Mouse (Mus musculus): ENCODE measurements around the gene Mrps12. TPM values are rescaled to one million over a fixed set of nuclear protein-coding genes. Genes with fewer than 3 reads are reported as not detected.

Gene Mrps12
- polyA plus RNA-seq, 1 experiment from 2014 or later, result 108 TPM

DNA sequence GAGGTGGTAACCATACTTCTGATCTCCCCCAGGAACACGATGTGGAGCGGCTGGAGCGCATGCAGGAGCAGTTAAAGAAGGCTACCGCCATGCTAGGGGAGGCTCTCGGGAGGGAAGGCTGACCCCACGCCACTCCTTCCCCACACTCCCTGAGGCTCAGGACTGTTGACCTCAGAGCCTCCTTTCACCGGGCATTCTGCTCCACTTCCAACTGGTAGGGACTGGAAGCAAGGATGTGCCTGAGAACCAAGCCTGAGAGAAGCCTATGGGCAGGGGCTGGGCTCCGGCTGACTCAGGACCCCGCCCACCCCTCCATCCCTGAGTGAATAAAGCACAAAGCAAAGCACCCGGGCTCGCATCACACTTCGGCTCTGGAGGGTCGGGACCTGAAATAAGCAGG is 17.0 kb upstream of the Mrps12 start:
- Histone ChIP-seq H3K4me1 (peaks cover 4% of the 10 kb centered on the region; the same call in 1 of the 2 replicates), H3K27me3 (replicated peaks) (peaks cover 30% of the 10 kb centered on the region), H3K27ac (replicated peaks) (no peak overlapping the region), H3K9ac (no peak overlapping the region), H3K4me2 (no peak overlapping the region), H3K4me3 (no peak overlapping the region), H3K36me3 (peaks cover 47% of the 10 kb centered on the region), H3K9me3 (no peaks in the 10 kb centered on the region)
- 77% methylated on average over 13 of the region's 13 CpGs for WGBS
- no peak for ATAC-seq (ENCODE audit: extremely low read depth, insufficient number of reproducible peaks, low FRiP score, low TSS enrichment)

DNA sequence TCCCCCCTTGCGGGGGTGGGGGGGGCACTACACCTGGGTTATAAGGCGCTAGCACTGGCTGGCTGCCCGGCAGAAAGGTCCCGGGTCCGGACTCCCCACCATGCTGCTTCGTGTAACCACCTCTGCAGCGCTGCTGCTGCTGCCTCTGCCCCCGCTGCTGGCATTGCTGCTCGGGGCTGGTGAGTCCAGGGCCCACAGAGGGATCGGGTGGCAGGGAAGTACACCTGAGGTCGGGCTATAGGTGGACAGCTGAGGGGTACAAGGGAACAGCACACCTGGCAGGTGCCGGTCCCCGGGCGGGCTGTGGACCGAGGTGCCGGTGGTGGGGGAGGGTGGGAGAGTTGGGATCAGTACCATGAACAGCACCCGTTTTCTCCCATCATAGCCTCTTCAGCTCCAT is 14.5 kb upstream of the Mrps12 start, which contains the start of gene Ccer2:
Gene Ccer2 (plus strand): TSS at position 96 of the 400 bp plus-strand sequence.
- Histone ChIP-seq H3K36me3 (peaks cover 50% of the 10 kb centered on the region), H3K4me2 (peak within 1 kb of the TSS; percentile 4; the same call in 1 of the 2 replicates), H3K9me3 (no peaks in the 10 kb centered on the region), H3K9ac (no peak within 1 kb of the TSS), H3K27me3 (replicated peaks) (peaks cover 30% of the 10 kb centered on the region), H3K4me1 (peaks cover 4% of the 10 kb centered on the region; the same call in 1 of the 2 replicates), H3K4me3 (no peak within 1 kb of the TSS), H3K27ac (replicated peaks) (no peak within 1 kb of the TSS)
- WGBS, result 2% methylated on average over 17 of the region's 17 CpGs
- ATAC-seq (ENCODE audit: extremely low read depth, insufficient number of reproducible peaks, low FRiP score, low TSS enrichment), result no peak

DNA sequence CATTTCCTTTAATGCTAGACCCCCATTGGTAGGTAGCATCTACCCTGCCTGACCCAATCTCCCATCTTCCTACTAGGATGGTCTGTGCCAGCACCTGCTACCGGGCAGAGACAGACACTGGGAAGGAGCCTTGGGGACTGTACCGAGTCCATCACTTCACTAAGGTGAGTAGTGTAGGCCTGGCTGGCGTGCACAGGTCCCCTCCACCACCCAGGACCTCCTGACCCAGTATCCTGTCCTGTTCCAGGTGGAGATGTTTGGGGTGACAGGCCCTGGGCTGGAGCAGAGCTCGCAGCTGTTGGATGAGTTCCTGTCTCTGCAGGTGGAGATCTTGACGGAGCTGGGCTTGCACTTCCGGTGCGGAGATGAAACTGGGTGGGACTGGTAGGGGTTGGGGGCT is 8.3 kb upstream of the Mrps12 start:
- peaks cover under 1% of the 10 kb centered on the region; the same call in 1 of the 2 replicates for H3K27me3 ChIP-seq (replicated peaks)
- H3K9ac ChIP-seq, result no peak overlapping the region
- no peak for ATAC-seq (ENCODE audit: extremely low read depth, insufficient number of reproducible peaks, low FRiP score, low TSS enrichment)
- no peak overlapping the region for H3K4me3 ChIP-seq
- no peak overlapping the region for H3K27ac ChIP-seq (replicated peaks)
- no peak overlapping the region for H3K4me2 ChIP-seq
- WGBS, result 90% methylated on average over 7 of the region's 7 CpGs
- no peaks in the 10 kb centered on the region for H3K4me1 ChIP-seq
- H3K9me3 ChIP-seq, result no peaks in the 10 kb centered on the region
- peaks cover 62% of the 10 kb centered on the region for H3K36me3 ChIP-seq

DNA sequence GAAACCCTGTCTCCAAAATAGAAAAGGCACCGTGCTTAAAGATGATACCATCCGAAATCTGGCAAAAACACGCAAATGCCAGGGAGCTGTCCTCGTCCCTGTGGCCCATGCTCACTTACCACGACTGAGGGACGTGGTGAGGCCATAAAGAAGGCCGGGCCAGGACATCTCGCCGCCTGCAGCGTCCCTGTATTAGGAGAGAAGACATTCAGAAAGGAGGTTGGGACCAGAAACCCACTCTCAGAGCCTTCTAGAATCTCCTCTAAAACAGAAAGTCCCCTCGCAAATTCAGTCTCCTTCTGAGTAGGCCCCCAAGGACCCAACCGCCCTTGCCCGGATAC is 282 bp downstream of the Mrps12 start:
- H3K9me3 ChIP-seq, result no peaks in the 10 kb centered on the region
- H3K27me3 ChIP-seq (replicated peaks), result no peaks in the 10 kb centered on the region
- H3K9ac ChIP-seq, result peak overlapping the region; percentile 93
- ATAC-seq (ENCODE audit: extremely low read depth, insufficient number of reproducible peaks, low FRiP score, low TSS enrichment), result no peak
- peak overlapping the region; percentile 87 for H3K4me2 ChIP-seq
- peak overlapping the region; percentile 70 for H3K4me3 ChIP-seq
- H3K36me3 ChIP-seq, result peaks cover 65% of the 10 kb centered on the region
- peaks cover 16% of the 10 kb centered on the region for H3K4me1 ChIP-seq
- peak overlapping the region; percentile 72 for H3K27ac ChIP-seq (replicated peaks)
- 1% methylated on average over 13 of the region's 13 CpGs for WGBS

DNA sequence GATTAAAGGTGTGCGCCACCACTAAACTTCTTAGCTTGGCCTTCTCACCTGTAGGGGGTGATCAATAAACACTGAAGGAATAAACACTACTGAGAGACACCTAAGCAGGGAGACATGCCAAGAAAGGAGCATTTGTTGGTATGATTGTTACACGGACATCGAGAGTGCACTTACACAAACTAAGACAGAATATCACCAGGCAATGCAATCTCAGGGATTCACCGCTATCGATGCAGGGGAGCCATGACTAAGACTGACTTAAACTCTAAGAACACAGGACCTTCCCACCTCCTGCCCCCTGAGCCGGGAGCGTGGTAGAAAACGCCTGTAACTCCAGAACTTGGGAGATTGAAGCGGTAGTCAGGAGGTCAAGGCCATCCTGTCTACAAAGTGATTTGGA is 671 bp downstream of the Mrps12 start:
- Histone ChIP-seq H3K4me2 (peak overlapping the region; percentile 87), H3K9ac (peak overlapping the region; percentile 93), H3K27me3 (replicated peaks) (no peaks in the 10 kb centered on the region), H3K4me3 (peak overlapping the region; percentile 70), H3K9me3 (no peaks in the 10 kb centered on the region), H3K27ac (replicated peaks) (peak overlapping the region; percentile 72), H3K4me1 (peaks cover 16% of the 10 kb centered on the region), H3K36me3 (peaks cover 65% of the 10 kb centered on the region)
- 34% methylated on average over 9 of the region's 9 CpGs for WGBS
- ATAC-seq (ENCODE audit: extremely low read depth, insufficient number of reproducible peaks, low FRiP score, low TSS enrichment), result no peak

DNA sequence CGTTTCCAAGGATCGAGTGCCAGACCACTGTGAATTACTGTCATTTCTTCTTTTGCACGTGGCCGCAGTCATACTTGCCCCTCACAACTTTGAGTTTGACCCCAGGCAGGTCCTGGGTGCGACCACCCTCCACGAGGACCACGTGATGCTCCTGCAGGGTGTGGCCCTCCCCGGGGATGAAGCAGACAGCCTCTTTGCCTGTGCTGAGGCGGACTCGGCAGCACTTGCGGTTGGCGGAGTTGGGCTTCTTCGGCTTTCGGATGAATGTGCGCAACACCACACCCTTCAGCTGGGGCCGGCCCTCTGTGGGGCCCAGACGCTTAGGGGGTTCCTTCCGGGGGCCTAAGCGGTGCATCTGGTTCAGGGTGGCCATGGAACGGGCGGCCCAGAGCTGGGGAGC is 1.8 kb downstream of the Mrps12 start:
- Histone ChIP-seq H3K4me3 (no peak overlapping the region), H3K9me3 (no peaks in the 10 kb centered on the region), H3K27me3 (replicated peaks) (no peaks in the 10 kb centered on the region), H3K36me3 (peaks cover 62% of the 10 kb centered on the region), H3K4me1 (peaks cover 16% of the 10 kb centered on the region), H3K27ac (replicated peaks) (no peak overlapping the region), H3K4me2 (no peak overlapping the region), H3K9ac (no peak overlapping the region; the same call in 1 of the 2 replicates)
- ATAC-seq (ENCODE audit: extremely low read depth, insufficient number of reproducible peaks, low FRiP score, low TSS enrichment), result no peak
- 89% methylated on average over 21 of the region's 21 CpGs for WGBS

DNA sequence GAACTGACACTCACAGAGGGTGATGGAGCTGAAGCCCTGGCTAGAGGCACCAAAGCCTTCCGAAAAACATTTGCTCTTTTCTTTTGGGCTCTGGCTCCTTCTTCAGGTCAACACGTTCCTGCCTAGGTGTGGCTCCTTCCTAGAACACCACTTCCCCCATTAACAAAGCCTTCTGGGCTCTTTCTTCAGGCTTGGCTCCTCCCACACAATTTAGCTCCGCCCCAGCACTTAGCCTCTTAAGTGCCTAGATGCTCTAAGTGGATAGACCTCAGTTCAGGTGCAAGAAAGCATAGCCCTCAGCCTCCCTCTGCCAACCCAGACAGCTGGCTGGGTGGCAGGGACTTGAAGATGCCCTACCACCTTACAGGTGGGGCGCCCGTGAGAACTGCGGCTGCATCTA is 5.9 kb downstream of the Mrps12 start:
- H3K27ac ChIP-seq (replicated peaks), result no peak overlapping the region
- H3K9me3 ChIP-seq, result peaks cover 12% of the 10 kb centered on the region
- peaks cover 17% of the 10 kb centered on the region for H3K4me1 ChIP-seq
- no peak overlapping the region for H3K4me2 ChIP-seq
- no peak overlapping the region for H3K9ac ChIP-seq
- WGBS, result 79% methylated on average over 6 of the region's 6 CpGs
- H3K4me3 ChIP-seq, result no peak overlapping the region
- no peak for ATAC-seq (ENCODE audit: extremely low read depth, insufficient number of reproducible peaks, low FRiP score, low TSS enrichment)
- H3K36me3 ChIP-seq, result peaks cover 67% of the 10 kb centered on the region
- H3K27me3 ChIP-seq (replicated peaks), result peaks cover 5% of the 10 kb centered on the region; the same call in 1 of the 2 replicates

DNA sequence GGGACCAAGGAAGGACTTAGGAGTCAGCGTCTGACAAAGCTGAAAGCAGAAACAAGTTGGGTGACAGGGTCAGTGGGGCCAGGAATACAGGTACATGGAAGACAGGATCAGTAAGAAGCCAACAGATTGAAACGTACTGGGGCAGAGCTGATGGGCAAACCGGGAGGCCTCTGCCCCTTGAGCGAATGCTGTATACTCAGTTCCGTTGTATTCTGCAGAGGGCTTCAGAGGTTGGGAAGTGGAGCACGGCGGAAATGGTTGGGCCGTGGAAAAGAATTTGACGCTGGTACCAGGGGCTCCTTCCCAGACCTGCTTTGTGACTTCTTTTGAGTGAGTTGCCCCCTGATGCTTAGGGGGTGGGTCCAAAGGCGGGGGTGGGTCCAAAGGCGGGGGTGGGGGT is 8.4 kb downstream of the Mrps12 start:
- Histone ChIP-seq H3K36me3 (peaks cover 51% of the 10 kb centered on the region), H3K4me2 (peak overlapping the region; percentile 83), H3K4me3 (peak overlapping the region; percentile 56), H3K9ac (peak overlapping the region; percentile 67), H3K27me3 (replicated peaks) (peaks cover 5% of the 10 kb centered on the region; the same call in 1 of the 2 replicates), H3K4me1 (peaks cover 14% of the 10 kb centered on the region), H3K9me3 (peaks cover 13% of the 10 kb centered on the region), H3K27ac (replicated peaks) (no peak overlapping the region)
- WGBS, result 19% methylated on average over 11 of the region's 11 CpGs
- no peak for ATAC-seq (ENCODE audit: extremely low read depth, insufficient number of reproducible peaks, low FRiP score, low TSS enrichment)

DNA sequence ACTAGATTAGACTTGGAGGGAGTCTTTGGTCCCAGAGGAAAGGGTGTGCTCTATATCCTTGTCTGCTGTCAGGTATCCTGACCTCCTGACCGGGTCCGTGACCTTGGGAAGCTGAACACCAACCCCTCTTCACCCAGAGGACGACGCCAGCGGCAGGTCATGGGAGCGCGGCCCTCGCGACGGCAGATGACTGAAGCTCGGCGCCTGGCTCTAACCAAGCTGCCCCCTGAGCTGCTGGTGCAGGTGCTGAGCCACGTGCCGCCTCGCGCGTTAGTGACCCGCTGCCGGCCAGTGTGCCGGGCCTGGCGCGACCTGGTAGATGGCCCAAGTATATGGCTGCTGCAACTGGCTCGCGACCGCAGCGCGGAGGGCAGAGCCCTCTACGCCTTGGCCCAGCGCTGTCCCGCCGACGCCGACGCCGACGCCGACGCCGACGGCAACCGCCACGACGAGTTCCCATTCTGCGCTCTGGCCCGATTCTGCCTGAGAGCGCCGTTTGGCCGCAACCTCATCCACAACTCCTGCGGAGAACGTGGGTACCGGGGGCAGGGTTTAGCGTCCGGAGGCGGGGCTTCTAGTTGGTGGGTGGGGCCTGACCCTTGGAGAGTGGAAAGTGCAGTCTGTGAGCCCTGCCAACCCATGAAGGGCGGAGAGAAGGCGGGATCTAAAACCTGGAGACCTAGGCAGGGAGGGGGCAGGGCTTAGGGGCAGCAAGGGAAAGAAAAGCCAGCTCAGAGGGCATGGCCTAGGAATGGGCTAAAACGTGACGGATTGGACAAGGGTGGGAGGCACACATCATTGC is 9.1 kb downstream of the Mrps12 start:
- Histone ChIP-seq H3K4me1 (peaks cover 14% of the 10 kb centered on the region), H3K9ac (peak overlapping the region; percentile 67), H3K27me3 (replicated peaks) (peaks cover 5% of the 10 kb centered on the region; the same call in 1 of the 2 replicates), H3K36me3 (peaks cover 44% of the 10 kb centered on the region), H3K4me3 (peak overlapping the region; percentile 56), H3K4me2 (peak overlapping the region; percentile 83), H3K9me3 (peaks cover 13% of the 10 kb centered on the region), H3K27ac (replicated peaks) (no peak overlapping the region)
- peak; percentile 90 for ATAC-seq (ENCODE audit: extremely low read depth, insufficient number of reproducible peaks, low FRiP score, low TSS enrichment)
- 2% methylated on average over 58 of the region's 58 CpGs for WGBS

DNA sequence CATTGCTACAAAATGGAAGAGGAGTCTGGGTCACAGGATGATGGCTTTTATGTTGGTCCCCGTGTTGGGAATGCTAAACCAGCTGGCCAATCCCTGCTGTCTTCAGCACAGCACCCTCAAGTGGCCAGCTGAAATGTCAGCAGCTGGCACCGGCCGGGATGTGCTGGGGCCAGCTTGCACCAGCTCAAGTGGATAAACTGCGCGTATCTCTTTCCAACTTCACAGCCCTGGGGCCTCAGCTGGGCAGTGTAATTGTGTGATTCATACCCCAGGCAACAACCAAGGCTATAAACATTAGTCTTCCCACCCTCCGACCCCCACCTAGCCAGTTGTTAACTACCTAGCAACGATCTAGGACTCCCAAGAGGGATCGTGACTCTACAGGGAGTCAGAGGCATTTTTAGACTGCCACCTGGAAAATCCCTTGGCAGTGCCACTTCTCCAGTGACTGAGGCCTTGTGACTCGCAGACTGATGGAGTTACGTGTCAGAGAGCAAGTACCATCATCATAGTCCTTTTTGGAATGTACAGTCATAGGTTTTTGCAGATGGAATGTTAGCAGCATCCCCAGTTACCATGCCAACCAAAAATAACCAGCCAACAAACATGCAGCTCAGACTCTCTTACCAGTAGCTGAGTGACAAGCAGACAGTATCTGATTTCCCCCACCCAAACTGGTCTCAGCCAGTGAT is 13.8 kb downstream of the Mrps12 start:
- Histone ChIP-seq H3K4me3 (no peak overlapping the region), H3K4me2 (no peak overlapping the region), H3K9ac (no peak overlapping the region), H3K4me1 (peaks cover 12% of the 10 kb centered on the region), H3K27me3 (replicated peaks) (peaks cover 5% of the 10 kb centered on the region; the same call in 1 of the 2 replicates), H3K36me3 (peaks cover 34% of the 10 kb centered on the region), H3K27ac (replicated peaks) (no peak overlapping the region), H3K9me3 (peaks cover 13% of the 10 kb centered on the region)
- WGBS, result 54% methylated on average over 10 of the region's 10 CpGs
- no peak for ATAC-seq (ENCODE audit: extremely low read depth, insufficient number of reproducible peaks, low FRiP score, low TSS enrichment)

DNA sequence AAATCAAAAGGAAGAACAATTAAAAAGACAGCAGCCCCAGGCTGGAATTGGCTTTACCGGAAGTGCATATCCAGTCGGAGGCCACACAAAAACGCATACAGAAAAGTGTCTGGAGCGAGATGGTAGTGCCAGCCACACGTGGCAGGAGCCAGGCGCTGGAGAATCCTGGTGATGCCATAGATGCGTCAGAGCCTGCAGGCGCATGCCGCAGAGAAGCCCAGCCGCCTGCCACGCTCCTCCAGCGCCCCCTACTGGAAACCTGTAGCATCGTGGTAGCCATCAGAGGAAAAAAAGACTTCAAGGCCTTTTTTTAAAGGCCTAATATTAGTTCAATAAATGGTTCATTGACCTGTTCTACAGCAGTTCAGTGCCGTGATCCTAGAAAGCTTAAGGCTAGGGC is 15.0 kb downstream of the Mrps12 start:
- Histone ChIP-seq H3K9ac (no peak overlapping the region), H3K27me3 (replicated peaks) (0 out of 2 replicates have a peak, but pooled peaks cover under 1% of the 10 kb centered on the region), H3K36me3 (peaks cover 36% of the 10 kb centered on the region), H3K4me1 (0 out of 2 replicates have a peak, but pooled peaks cover 4% of the 10 kb centered on the region), H3K4me2 (peak overlapping the region; percentile 31), H3K4me3 (no peak overlapping the region), H3K27ac (replicated peaks) (no peak overlapping the region), H3K9me3 (peaks cover 10% of the 10 kb centered on the region)
- ATAC-seq (ENCODE audit: extremely low read depth, insufficient number of reproducible peaks, low FRiP score, low TSS enrichment), result no peak
- 6% methylated on average over 14 of the region's 14 CpGs for WGBS
